ENCODE assay signal across 17 mouse cellular contexts in the genomic region with DNA sequence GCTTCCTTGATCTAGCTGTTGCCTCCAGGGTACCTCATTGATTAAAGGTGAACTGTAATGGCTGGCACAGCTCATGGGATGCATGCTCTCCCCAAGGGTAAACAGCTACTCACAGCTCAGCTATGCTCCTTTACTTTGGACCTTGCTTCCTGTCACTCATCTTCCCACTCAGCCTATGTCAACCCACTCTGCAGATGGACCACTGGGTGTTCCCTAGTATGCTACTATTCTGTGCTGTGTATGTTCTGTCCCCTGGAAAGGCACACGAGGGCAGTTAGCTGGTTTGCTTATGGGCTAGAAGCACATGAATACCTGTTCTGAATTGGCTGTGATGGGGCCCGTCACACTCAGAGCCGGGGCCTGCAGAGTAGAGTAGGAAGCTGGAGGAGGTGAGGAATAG.
"Had no signal": no experiment of that assay in that cellular context is flagged by ENCODE, and none has a peak within 500 bp of the region (broad histone marks: within the 10 kb centered on the region; RNA-seq: fewer than 3 reads in every experiment).

No protein-coding gene starts in this region.

- DNase-seq: gastrocnemius, postnatal 14 days; gastrocnemius, postnatal 36 days; heart, adult 11 months; heart, adult 2 months; heart, postnatal 14 days; heart, postnatal 36 days; kidney, adult 11 months; kidney, adult 2 months; kidney, adult 9 months; kidney, postnatal 14 days; kidney, postnatal 36 days; layer of hippocampus, postnatal 36 days; liver; liver, embryonic 13.5 days; liver, postnatal 0 days had no signal

- ATAC-seq: hindbrain, postnatal 0 days; intestine, embryonic 16.5 days; liver, postnatal 0 days had no signal
